Mouse (Mus musculus) spleen, adult 2 months (tissue): ENCODE results near the gene Hnrnpdl. TPM values are rescaled to one million over a fixed set of nuclear protein-coding genes. Genes with fewer than 3 reads are reported as not detected.

Experiments
- DNase-seq, 2 experiments: peaks; one replicate each; pipeline versions ENCODE4 v3.0.0 to v3.0.0-alpha.2; 2012 to 2021; ENCODE audit warnings: low spot score in 2 of 2, low read depth in 1 of 2
- H3K27ac ChIP-seq: fragments of 200-500 bp; 2 replicates; pipeline ENCODE4 v1.5.1; 2012; ENCODE audit warnings: low read length, inconsistent platforms; ENCODE audit not compliant: insufficient read depth
- H3K27me3 ChIP-seq: fragments of 200-500 bp; 2 replicates; pipeline ENCODE4 v1.6.1; 2012; ENCODE audit warnings: mild to moderate bottlenecking, moderate library complexity, low read length, inconsistent platforms; ENCODE audit not compliant: control insufficient read depth, insufficient read depth
- H3K36me3 ChIP-seq: fragments of 200-500 bp; 2 replicates; pipeline ENCODE4 v1.6.1; 2012; ENCODE audit warnings: mild to moderate bottlenecking, low read length, inconsistent platforms; ENCODE audit not compliant: control insufficient read depth, insufficient read depth
- H3K4me1 ChIP-seq: fragments of 200-500 bp; 2 replicates; pipeline ENCODE4 v1.6.1; 2011; ENCODE audit warnings: inconsistent platforms; ENCODE audit not compliant: control insufficient read depth, insufficient read depth, insufficient read length
- H3K4me3 ChIP-seq: fragments of 200-500 bp; 2 replicates; pipeline ENCODE4 v1.5.1; 2011; ENCODE audit warnings: mild to moderate bottlenecking, inconsistent platforms; ENCODE audit not compliant: insufficient read depth, insufficient read length; ENCODE audit errors: extremely low read depth
- CTCF ChIP-seq: fragments of 200-500 bp; IDR thresholded peaks from 2 replicates; pipeline ENCODE4 v1.5.1; 2011; ENCODE audit warnings: mild to moderate bottlenecking, inconsistent platforms; ENCODE audit not compliant: insufficient read depth, insufficient read length, insufficient replicate concordance; ENCODE audit errors: extremely low read depth
- POLR2A ChIP-seq: fragments of 200-500 bp; IDR thresholded peaks from 2 replicates; pipeline ENCODE4 v1.6.1; 2011; ENCODE audit warnings: low read depth, low read length, inconsistent platforms
- WGBS: fragments of 180-500 bp; shearing (Covaris S2); methylation state at CpG from one replicate; pipeline ENCODE4 v1.1.7; 2018; 5-methylcytosine and 5-hydroxymethylcytosine counted together
- polyA plus RNA-seq: library from polyadenylated mRNA; depleted of rRNA; stranded (reverse); fragments of >200 nt; gene quantifications from 2 replicates; pipeline ENCODE4 v1.2.3, GENCODE M21; 2012

Hnrnpdl gene
- polyA plus RNA-seq, 1 experiment: 67.7 TPM

DNA sequence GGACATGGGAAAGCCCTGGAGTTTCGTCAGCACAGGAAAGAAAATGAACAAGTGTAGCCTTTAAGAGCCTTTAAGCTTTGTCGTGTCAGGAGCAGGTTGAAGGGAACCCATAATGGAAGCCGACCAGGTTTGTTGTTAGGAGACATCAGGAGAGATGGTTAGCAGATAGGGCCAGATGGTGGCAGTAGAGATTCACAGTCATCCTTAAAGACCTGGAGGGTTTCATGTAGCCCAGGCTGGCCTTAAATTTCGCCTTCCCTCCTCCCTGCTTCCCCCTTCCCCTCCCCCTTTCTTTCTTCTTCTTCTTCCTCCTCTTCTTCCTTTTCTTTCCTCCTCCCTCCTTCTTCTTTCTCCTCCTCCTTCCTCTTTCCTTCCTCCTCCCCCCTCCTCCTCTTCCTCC is 35.1 kb upstream of the Hnrnpdl start:
- 70% methylated on average over 4 of the region's 4 CpGs for WGBS
- no peak overlapping the region for H3K27ac ChIP-seq
- TF ChIP-seq POLR2A (no peak), CTCF (no peak)
- no peaks in the 10 kb centered on the region; the same call in 1 of the 2 replicates for H3K36me3 ChIP-seq
- no peaks in the 10 kb centered on the region for H3K27me3 ChIP-seq
- H3K4me1 ChIP-seq: no peaks in the 10 kb centered on the region
- no peak for DNase-seq
- no peak overlapping the region for H3K4me3 ChIP-seq

- Histone ChIP-seq H3K4me3 (no peak overlapping the region), H3K4me1 (no peaks in the 10 kb centered on the region), H3K27ac (no peak overlapping the region), H3K36me3 (peaks cover 2% of the 10 kb centered on the region; the same call in 1 of the 2 replicates), H3K27me3 (no peaks in the 10 kb centered on the region)
- DNase-seq: no peak
- no peak for TF ChIP-seq CTCF
- TF ChIP-seq POLR2A: no peak
- 93% methylated on average over 9 of the region's 9 CpGs for WGBS
Observed at GRCm38 (mm10) chr5:100072557-100072956, 33.1 kb upstream of the Hnrnpdl start.

GRCm38 (mm10) chr5:100071541-100071940 is 32.1 kb upstream of the Hnrnpdl start:
- Histone ChIP-seq H3K36me3 (peaks cover 2% of the 10 kb centered on the region; the same call in 1 of the 2 replicates), H3K4me1 (no peaks in the 10 kb centered on the region), H3K4me3 (no peak overlapping the region), H3K27ac (no peak overlapping the region), H3K27me3 (no peaks in the 10 kb centered on the region)
- TF ChIP-seq CTCF: no peak
- TF ChIP-seq POLR2A: no peak
- no peak for DNase-seq
- WGBS: 92% methylated on average over 5 of the region's 5 CpGs

DNA sequence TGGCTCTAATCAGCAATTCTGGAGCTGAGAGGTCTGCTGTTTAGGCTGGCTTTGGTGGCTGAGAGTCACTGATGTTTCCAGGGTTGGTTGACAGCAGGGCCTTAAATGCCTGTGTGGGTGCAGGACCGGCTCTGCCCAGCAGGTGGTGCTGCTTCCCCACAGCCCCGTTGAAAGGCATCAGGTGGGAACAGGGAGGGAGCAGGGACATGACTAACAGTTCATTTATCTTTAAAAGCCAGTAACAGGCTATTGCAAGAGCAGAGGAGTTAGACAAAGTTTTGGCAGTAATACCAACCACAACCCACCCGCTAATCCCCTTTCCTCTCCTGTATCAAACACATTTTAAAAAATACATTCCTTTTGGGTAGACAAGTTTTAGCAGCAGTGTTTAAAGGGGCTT is 30.8 kb upstream of the Hnrnpdl start:
- peak; percentile 29 to 70 for DNase-seq

GRCm38 (mm10) chr5:100069526-100069925 is 30.1 kb upstream of the Hnrnpdl start:
- 92% methylated on average over 2 of the region's 2 CpGs for WGBS
- H3K36me3 ChIP-seq: peaks cover 6% of the 10 kb centered on the region
- no peaks in the 10 kb centered on the region for H3K27me3 ChIP-seq
- no peak for DNase-seq
- TF ChIP-seq CTCF: no peak
- no peak for TF ChIP-seq POLR2A
- no peak overlapping the region for H3K27ac ChIP-seq
- no peaks in the 10 kb centered on the region for H3K4me1 ChIP-seq
- no peak overlapping the region for H3K4me3 ChIP-seq

More for the DNA sequence above, 30.8 kb upstream of the Hnrnpdl start:
- Histone ChIP-seq H3K27me3 (no peaks in the 10 kb centered on the region), H3K27ac (no peak overlapping the region), H3K4me1 (no peaks in the 10 kb centered on the region), H3K4me3 (no peak overlapping the region), H3K36me3 (peaks cover 6% of the 10 kb centered on the region)
- TF ChIP-seq POLR2A (no peak), CTCF (peak; percentile 99)
- WGBS: 28% methylated on average over 3 of the region's 3 CpGs

GRCm38 (mm10) chr5:100067579-100067978 is 28.1 kb upstream of the Hnrnpdl start:
- H3K36me3 ChIP-seq: peaks cover 13% of the 10 kb centered on the region

GRCm38 (mm10) chr5:100060876-100061275 is 21.4 kb upstream of the Hnrnpdl start:
- H3K4me1 ChIP-seq: no peaks in the 10 kb centered on the region
- no peak overlapping the region for H3K27ac ChIP-seq
- whole genome bisulfite sequencing: 95% methylated on average over 14 of the region's 14 CpGs
- H3K4me3 ChIP-seq: no peak overlapping the region
- no peak for TF ChIP-seq POLR2A
- TF ChIP-seq CTCF: no peak
- no peaks in the 10 kb centered on the region for H3K27me3 ChIP-seq
- DNase-seq: no peak
- peaks cover 19% of the 10 kb centered on the region for H3K36me3 ChIP-seq

More at GRCm38 (mm10) chr5:100067579-100067978, 28.1 kb upstream of the Hnrnpdl start:
- H3K4me3 ChIP-seq: no peak overlapping the region
- 91% methylated on average over 16 of the region's 16 CpGs for WGBS
- no peak for DNase-seq
- H3K27me3 ChIP-seq: no peaks in the 10 kb centered on the region
- no peaks in the 10 kb centered on the region for H3K4me1 ChIP-seq
- TF ChIP-seq POLR2A: no peak
- no peak for TF ChIP-seq CTCF
- no peak overlapping the region for H3K27ac ChIP-seq
